Mouse (Mus musculus) embryo, embryonic 11.5 days (tissue): ENCODE data around the gene Tcp10c.
"Not testable (repeated sequence)": the region's sequence is repeated elsewhere in the genome, so short reads cannot be mapped to it uniquely, and the experiment has no call there.

Experiments used
- DNase-seq: peaks from one replicate; pipeline ENCODE4 v3.0.0-alpha.2; 2012; ENCODE audit warnings: low read depth, low spot score

The Tcp10c gene

DNA sequence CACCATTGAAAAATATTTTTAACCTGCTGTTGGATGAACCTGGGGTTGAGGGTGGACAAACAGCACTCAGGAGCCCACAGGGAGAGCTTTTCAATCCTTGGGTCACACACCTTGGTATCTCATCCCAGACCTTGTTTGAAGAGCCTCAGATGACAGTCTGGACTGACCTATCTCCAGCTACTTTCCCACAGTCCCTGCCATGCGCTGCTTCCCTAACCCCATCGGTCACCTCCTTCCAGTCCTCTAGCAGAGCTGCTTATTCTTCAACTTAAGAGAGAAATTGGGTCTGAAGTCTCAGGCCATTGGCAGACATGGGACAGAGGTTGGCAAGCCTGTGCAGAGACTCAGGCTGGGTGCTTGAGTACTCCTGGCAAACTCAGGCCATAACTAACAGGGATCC is 26.9 kb downstream of the Tcp10c start:
- DNase-seq = not testable (repeated sequence)

DNA sequence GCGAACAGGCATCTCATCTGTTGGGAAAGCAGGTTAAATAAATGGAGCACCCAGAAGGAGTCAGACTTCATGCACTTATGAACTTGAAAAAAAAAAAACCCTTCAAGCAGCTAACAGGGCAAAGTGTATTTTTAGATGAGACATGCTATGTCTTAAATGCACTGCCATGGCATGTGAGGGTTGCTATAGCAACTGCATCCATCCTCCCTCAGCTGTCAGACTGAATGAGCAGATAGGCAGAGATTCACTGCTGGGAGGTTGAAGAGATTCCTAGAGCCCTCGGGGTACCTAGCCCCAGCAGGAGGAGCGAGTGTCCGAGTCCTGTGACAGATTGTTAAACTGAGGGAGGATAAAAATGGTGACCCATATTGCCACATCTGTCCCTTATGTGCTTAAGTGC is 36.6 kb downstream of the Tcp10c start:
- DNase-seq = not testable (repeated sequence)

DNA sequence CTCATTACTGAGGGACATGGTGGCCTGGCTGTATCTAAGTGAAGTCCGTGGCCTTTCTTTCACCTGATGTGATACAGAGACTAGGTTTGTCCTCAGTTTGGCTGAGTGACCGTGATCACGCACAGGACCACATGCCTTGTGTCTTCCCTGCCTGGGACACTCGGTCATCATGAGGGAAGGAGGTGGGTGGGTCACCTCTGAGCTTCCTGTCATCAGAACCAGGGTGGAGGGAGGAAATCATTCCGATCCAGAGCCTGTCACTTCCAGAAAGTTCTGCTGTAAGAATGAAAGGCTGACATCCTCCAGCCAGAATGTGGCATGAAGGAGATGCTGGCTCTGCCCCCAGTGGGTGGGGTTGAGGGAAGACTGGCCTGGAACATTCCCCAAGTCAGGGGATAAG is 45.6 kb downstream of the Tcp10c start:
- not testable (repeated sequence) for DNase-seq

DNA sequence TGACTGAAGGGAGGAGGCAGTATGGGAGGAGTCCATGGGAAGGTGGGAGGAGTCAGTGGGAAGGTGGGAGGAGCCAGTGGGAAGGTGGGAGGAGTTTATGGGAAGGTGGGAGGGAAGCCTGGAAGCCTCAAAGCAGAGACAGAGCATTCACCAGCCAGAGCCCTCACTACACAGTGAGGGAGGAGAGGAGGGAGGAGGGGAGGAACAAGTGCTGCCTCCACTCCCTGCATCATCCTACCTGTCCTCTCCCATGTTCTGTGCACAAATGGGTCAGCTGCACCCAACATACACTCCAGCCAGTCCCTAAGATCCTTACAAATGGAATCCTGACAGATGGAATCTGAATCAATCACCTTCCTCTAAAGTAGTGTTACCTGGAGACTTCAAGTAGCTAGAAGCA is 47.7 kb downstream of the Tcp10c start:
- not testable (repeated sequence) for DNase-seq

DNA sequence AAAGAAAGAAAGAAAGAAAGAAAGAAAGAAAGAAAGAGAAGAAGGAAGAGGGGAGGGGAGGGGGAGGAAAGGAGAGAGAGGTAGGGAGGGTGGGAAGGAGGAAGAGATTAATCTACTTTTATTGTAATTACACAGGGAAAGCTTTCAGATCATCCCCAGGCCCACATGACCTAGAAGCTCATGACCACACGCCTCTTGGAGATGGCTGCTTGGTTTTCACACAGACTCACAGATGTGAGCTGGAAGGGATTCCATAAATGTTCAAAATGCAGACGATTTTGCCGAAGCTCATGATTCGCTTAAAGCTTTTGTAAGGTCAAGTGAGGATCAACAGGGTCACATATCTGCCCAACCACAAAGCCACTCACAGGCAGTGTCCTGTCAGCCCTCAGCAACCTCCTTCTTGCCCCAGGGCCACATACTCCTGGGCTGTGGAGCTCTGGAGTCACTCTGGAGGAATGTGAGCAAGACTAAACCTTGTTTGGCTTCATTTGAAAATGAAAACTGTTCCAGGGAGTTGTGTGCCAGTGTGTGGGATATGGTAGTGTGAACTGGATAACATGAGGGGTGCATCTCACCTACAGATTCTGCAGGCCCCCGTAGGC is 49.3 kb downstream of the Tcp10c start:
- DNase-seq = not testable (repeated sequence)

DNA sequence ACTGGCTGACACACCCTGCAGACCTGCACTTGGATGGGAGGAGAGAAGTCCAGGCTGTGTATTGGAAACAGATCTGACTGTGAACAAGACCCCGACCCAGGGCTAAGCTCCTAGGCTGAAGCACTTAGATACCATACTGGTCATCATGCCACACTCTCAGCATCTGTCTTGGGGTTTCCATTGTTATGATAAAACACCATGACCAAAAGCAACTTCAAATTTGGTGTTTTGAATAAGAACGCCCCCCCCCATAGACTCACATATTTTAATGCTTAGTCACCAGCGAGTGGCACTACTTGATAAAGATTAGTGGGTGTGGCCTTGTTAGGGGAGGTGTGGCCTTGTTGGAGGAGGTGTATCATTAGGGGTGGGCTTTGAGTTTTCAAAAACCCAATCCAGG is 51.7 kb downstream of the Tcp10c start:
- not testable (repeated sequence) for DNase-seq

DNA sequence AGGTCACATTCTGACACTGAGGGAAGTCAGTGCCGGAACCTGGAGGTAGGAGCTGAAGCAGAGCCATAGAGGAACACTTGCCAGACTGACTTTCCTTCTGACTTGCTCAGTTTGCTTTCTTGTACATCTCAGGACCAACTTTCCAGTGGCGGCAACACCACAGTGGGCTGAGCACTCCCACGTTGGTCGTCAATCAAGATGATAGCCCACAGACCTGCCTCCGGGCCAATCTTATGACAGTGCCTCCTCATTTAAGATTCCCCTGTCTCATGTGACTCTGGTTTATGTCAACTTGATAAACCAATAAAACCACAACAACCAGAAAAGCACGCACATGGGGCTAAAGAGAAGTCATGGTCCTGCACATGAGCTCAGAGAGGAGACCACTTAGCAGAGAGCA is 52.3 kb downstream of the Tcp10c start:
- DNase-seq = not testable (repeated sequence)

DNA sequence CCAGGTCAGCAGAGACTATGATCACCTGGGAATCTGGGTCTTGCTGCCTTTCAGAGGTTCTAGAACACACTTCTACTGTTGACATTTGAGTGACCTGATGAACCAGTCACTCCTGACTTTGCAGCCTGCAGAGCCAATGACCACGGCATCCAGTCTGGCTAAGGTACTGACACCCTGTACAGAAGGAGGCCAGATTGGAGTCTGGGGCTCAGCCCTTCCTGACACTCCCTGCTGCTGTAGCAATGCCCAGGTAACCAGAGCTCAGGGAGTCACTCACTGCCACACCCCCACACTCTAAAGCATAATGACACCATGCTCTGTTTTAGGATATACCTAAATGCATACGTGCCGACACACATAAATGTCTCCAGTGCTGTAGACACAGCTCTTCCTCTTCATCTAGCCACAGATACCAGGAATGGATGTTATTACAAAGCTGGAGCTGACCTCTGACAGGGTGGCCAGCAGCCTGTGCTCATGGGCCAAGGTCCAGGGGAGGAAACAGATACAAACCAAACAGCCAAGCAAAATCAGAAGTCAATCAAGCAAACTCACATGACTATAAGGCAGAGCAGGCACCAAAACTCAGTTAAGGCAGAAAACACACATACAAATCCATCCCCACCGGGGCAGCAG is 53.4 kb downstream of the Tcp10c start:
- not testable (repeated sequence) for DNase-seq

DNA sequence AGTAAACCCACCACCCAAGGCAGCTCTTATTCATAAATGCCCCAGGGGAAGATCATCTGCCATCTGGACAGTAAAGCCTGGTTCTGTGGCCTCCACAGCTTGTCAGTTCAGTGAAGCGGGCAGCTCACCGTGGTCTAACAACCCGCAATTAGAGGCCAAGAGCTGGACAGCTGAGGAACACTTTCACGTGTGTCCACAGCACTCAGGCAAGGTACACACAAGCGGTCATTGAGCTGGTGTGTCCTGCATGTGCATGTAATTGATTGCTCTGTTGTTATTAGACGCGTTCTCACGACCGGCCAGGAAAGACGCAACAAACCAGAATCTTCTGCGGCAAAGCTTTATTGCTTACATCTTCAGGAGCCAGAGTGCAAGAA is 53.9 kb downstream of the Tcp10c start:
- DNase-seq = not testable (repeated sequence)

DNA sequence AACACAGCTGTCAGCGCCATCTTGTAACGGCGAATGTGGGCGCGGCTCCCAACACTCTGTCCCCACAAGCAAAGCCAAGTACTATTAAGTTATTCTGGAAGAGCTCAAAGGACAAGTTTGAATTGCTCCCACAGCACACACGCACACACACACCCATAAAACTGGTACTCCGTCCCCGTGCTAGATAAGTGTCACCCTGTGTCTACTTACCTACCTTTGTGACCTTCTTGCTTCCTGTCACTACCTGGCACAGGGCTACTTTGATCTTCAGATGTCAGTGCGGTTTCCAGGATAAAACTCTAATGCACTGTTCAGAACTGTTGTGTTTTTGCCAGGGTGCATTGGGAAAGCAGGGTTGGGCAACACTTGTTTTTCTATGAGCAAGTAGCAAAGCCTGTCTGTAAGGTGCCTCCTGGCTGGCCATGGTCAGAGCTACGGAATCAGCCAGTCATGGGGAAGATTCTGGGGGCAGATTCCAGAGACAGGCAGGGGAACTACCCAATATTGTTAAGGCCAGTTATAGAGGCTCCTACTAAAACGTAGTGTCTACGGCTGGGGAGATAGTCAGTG is 66.7 kb downstream of the Tcp10c start:
- DNase-seq = not testable (repeated sequence)

DNA sequence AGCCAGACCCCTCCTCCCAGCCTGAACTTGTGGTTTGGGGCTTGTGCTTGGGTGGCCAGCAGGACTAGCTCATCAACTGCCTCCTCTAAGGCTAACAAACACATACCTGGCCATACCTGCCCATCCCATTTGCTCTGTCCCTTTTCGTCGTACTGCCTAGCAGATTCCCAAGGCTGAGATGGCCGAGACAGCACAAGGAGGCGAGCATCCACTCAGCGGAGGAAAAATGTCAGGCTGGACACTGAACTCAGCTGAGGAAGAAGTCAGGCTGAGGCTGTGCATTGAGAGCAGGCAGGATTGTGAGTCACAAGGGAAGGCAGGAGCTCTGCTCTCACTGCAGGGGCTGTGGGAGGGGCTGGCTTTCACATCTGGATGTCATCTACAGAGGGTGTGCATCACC is 68.3 kb downstream of the Tcp10c start:
- DNase-seq = not testable (repeated sequence)

DNA sequence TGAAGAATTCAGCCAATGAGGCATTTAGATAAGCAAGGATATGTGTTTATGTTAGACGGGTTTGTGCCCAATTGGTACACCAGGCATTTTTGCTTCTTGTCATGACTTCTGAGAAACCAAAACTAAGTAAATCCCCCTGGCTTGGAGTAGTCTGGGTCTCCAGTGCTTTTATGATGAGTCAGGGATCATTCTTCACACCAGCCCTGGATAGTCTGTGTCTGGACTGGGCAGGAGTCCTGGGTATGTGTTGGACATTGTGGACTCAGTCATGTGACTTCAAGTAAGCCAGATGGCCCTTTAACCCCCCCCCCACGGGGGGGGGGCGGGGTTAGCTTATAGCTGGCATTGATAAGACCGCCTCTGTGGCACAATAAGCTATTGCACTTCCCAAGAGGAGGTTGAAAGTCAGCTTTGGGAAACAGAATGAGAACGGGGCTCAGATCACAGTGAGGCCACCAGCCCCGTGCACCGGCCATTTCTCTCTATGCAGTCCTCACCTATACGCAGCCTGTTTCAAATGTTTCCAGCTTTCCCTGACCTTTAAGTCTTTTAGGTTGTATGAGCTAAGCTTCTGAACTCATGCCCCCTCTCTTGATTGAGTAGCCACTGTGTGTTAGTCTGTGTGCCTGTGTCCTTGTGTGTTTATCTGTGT is 69.1 kb downstream of the Tcp10c start:
- DNase-seq = not testable (repeated sequence)

DNA sequence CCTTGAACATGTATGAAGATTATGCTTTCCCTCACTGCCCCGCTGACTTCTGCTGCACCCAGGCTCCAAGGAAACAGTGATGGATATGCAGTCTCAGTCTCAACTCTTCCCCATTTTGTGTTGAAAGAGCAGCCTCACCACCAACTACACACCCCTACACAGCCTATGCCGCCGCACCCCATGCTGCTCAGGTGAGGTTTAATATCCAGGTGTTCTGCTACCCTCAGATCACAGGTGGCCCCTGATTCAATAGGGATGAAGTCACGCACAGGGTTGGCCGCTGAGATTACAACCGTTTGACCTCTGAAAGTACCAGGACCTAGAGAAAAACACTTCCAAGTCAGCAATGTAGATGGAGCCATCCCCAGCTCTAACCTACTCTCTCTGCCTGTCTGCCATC is 69.9 kb downstream of the Tcp10c start:
- not testable (repeated sequence) for DNase-seq

DNA sequence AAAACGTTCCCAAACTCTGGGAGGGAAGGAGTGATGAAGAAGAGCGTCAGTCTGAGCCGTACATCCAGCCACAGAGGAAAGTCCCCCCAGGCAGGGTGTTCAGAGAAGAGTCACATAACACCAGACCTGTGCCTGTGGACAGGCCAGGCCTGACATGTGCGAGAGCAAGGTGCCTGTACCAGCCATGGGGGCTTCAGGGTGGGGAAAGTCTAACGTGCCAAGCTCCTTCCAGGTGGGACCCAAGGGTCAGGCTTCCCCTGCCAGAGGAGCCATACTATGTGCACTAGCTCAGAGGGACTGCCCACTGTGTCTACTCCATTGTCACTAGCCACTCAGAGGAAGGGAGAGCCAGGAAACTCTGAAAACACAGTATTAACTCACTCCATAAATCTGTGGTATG is 71.3 kb downstream of the Tcp10c start:
- DNase-seq = not testable (repeated sequence)

DNA sequence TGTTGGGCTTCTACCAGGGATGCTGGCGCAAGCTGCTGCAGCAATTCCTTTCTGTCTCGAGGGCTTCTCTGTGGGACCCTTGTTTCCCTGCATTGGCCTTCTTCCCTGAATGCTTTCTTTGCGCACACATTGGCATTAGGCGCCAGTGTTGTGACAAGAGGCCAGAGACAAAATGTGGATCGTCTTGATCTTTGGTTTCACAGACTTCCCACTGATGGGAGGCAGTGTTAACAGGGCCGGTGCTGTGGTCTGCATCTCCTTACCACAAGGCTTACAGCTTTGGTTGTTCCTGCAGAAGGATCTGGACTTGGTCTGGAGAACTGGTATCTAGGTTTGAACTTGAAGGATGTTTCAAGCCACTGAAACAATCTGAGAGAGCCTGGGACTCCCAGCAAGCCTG is 72.1 kb downstream of the Tcp10c start:
- not testable (repeated sequence) for DNase-seq
